Mouse (Mus musculus): ENCODE results near the gene Plvap. TPM values are rescaled to one million over a fixed set of nuclear protein-coding genes. Genes with fewer than 3 reads are reported as not detected.
"Not testable (repeated sequence)": the region's sequence is repeated elsewhere in the genome, so short reads cannot be mapped to it uniquely, and the experiment has no call there.

The Plvap gene
- total RNA-seq (2021) = 1 to 10 TPM; 6.2 to 7.3 TPM

GRCm38 (mm10) chr8:71511644-71512043, at the start of gene Plvap:
Gene Plvap, minus strand, starts transcription at chr8:71511752.
- intact Hi-C loops (cut with DNase I) = no loop called here

GRCm38 (mm10) chr8:71560765-71561164, 49.2 kb upstream of the Plvap start:
- intact Hi-C loops (cut with DNase I) = loop anchor here (5.0 to 10.0 kb wide), 2 partner anchors 37 to 104 kb away; partner anchors contain the start of gene Fam129c
- no peak for DNase-seq

More at GRCm38 (mm10) chr8:71511644-71512043, at the start of gene Plvap:
- no peak for DNase-seq

GRCm38 (mm10) chr8:71560071-71560470, 48.5 kb upstream of the Plvap start:
- intact Hi-C loops (cut with DNase I) = loop anchor here (5.0 to 10.0 kb wide), 2 partner anchors 37 to 105 kb away; partner anchors contain the start of gene Fam129c
- no peak for DNase-seq

GRCm38 (mm10) chr8:71558958-71559690, 47.6 kb upstream of the Plvap start:
- DNase-seq = peak; percentile 28
- intact Hi-C loops (cut with DNase I) = no loop called here

- intact Hi-C loops (cut with DNase I) = no loop called here
- no peak for DNase-seq
These were observed 46.8 kb upstream of the Plvap start, which contains the start of gene Tmem221 for GRCm38 (mm10) chr8:71558071-71558957. Gene Tmem221, minus strand, starts transcription at chr8:71558871.

GRCm38 (mm10) chr8:71554644-71555043, 43.1 kb upstream of the Plvap start:
- DNase-seq = no peak
- intact Hi-C loops (cut with DNase I) = no loop called here

- intact Hi-C loops (cut with DNase I) = no loop called here
- no peak for DNase-seq
These were observed 42.4 kb upstream of the Plvap start for GRCm38 (mm10) chr8:71554001-71554400.

GRCm38 (mm10) chr8:71552770-71553169, 41.2 kb upstream of the Plvap start:
- no peak for DNase-seq
- intact Hi-C loops (cut with DNase I) = no loop called here

- intact Hi-C loops (cut with DNase I) = no loop called here
- no peak for DNase-seq
These were observed 39.2 kb upstream of the Plvap start for GRCm38 (mm10) chr8:71550754-71551153.

GRCm38 (mm10) chr8:71547590-71547989, 36.0 kb upstream of the Plvap start:
- intact Hi-C loops (cut with DNase I) = no loop called here
- no peak for DNase-seq

GRCm38 (mm10) chr8:71545053-71545452, 33.5 kb upstream of the Plvap start:
- intact Hi-C loops (cut with DNase I) = no loop called here
- no peak for DNase-seq

- intact Hi-C loops (cut with DNase I) = no loop called here
These were observed 32.2 kb upstream of the Plvap start for GRCm38 (mm10) chr8:71543755-71544154.

GRCm38 (mm10) chr8:71542632-71543343, 31.2 kb upstream of the Plvap start, which contains the start of gene Mvb12a:
Gene Mvb12a, plus strand, starts transcription at chr8:71542922.
- peak; percentile 98 for DNase-seq
- intact Hi-C loops (cut with DNase I) = no loop called here

More at GRCm38 (mm10) chr8:71543755-71544154, 32.2 kb upstream of the Plvap start:
- no peak for DNase-seq

GRCm38 (mm10) chr8:71537028-71537867, 25.7 kb upstream of the Plvap start, which contains the start of gene Bst2:
Gene Bst2, minus strand, starts transcription at chr8:71537456.
- intact Hi-C loops (cut with DNase I) = no loop called here
- DNase-seq = peak; percentile 28

- no peak for DNase-seq
- intact Hi-C loops (cut with DNase I) = no loop called here
These were observed 24.1 kb upstream of the Plvap start for GRCm38 (mm10) chr8:71535663-71536062.

- intact Hi-C loops (cut with DNase I) = no loop called here
- DNase-seq = no peak
These were observed 22.8 kb upstream of the Plvap start for GRCm38 (mm10) chr8:71534263-71534810.

- peak; percentile 48 for DNase-seq
- intact Hi-C loops (cut with DNase I) = not testable (repeated sequence)
These were observed 19.3 kb upstream of the Plvap start for GRCm38 (mm10) chr8:71530735-71531467.

GRCm38 (mm10) chr8:71528362-71529073, 17.0 kb upstream of the Plvap start:
- no peak for DNase-seq
- intact Hi-C loops (cut with DNase I) = loop anchor here (10.0 kb wide), 1 partner anchor 84 kb away; no protein-coding TSS in a partner anchor
